Mouse (Mus musculus): ENCODE data around the gene Slc25a20. TPM values are rescaled to one million over a fixed set of nuclear protein-coding genes. Genes with fewer than 3 reads are reported as not detected.
A peak's percentile ranks its signal among the peaks of the same experiment; 100 is the strongest.

Gene Slc25a20
- polyA plus RNA-seq, 1 experiment, result 35.7 TPM

- Histone ChIP-seq H3K27me3 (ENCODE audit: control insufficient read depth, insufficient read depth, low read length, poor library complexity, severe bottlenecking) (no peaks in the 10 kb centered on the region), H3K4me1 (ENCODE audit: control insufficient read depth, insufficient read depth, low read length) (no peaks in the 10 kb centered on the region), H3K4me3 (ENCODE audit: low read depth, low read length) (no peak overlapping the region), H3K27ac (ENCODE audit: insufficient read depth, low read length) (no peak overlapping the region), H3K9ac (ENCODE audit: low read depth, poor library complexity, severe bottlenecking) (no peak overlapping the region), H3K36me3 (ENCODE audit: control insufficient read depth, insufficient read depth, low read length, poor library complexity, severe bottlenecking) (peaks cover 4% of the 10 kb centered on the region), H3K9me3 (replicated peaks; ENCODE audit: control insufficient read depth, insufficient read depth, low read length, poor library complexity, severe bottlenecking) (peaks cover 5% of the 10 kb centered on the region; the same call in 1 of the 2 replicates)
- TF ChIP-seq CTCF (IDR thresholded peaks at IDR 0.05; ENCODE audit: low read depth, low read length), result peak; percentile 16
- TF ChIP-seq EP300 (IDR thresholded peaks at IDR 0.05; ENCODE audit: insufficient read depth, low read depth, low read length), result no peak
- no peak for TF ChIP-seq POLR2A (IDR thresholded peaks at IDR 0.05; ENCODE audit: insufficient read depth, low read length)
Measured at GRCm38 (mm10) chr9:108669875-108670274, 8.0 kb downstream of the Slc25a20 start.

GRCm38 (mm10) chr9:108673151-108673550 is 11.3 kb downstream of the Slc25a20 start:
- H3K36me3 ChIP-seq (ENCODE audit: control insufficient read depth, insufficient read depth, low read length, poor library complexity, severe bottlenecking), result peaks cover 10% of the 10 kb centered on the region
- H3K9ac ChIP-seq (ENCODE audit: low read depth, poor library complexity, severe bottlenecking), result no peak overlapping the region
- H3K27me3 ChIP-seq (ENCODE audit: control insufficient read depth, insufficient read depth, low read length, poor library complexity, severe bottlenecking), result no peaks in the 10 kb centered on the region
- TF ChIP-seq POLR2A (IDR thresholded peaks at IDR 0.05; ENCODE audit: insufficient read depth, low read length) (no peak), CTCF (IDR thresholded peaks at IDR 0.05; ENCODE audit: low read depth, low read length) (peak; percentile 45), EP300 (IDR thresholded peaks at IDR 0.05; ENCODE audit: insufficient read depth, low read depth, low read length) (no peak)
- no peak overlapping the region for H3K4me3 ChIP-seq (ENCODE audit: low read depth, low read length)
- no peaks in the 10 kb centered on the region for H3K4me1 ChIP-seq (ENCODE audit: control insufficient read depth, insufficient read depth, low read length)
- H3K27ac ChIP-seq (ENCODE audit: insufficient read depth, low read length), result no peak overlapping the region
- H3K9me3 ChIP-seq (replicated peaks; ENCODE audit: control insufficient read depth, insufficient read depth, low read length, poor library complexity, severe bottlenecking), result peaks cover 5% of the 10 kb centered on the region; the same call in 1 of the 2 replicates

- Histone ChIP-seq H3K27me3 (ENCODE audit: control insufficient read depth, insufficient read depth, low read length, poor library complexity, severe bottlenecking) (no peaks in the 10 kb centered on the region), H3K4me1 (ENCODE audit: control insufficient read depth, insufficient read depth, low read length) (no peaks in the 10 kb centered on the region), H3K4me3 (ENCODE audit: low read depth, low read length) (no peak overlapping the region), H3K36me3 (ENCODE audit: control insufficient read depth, insufficient read depth, low read length, poor library complexity, severe bottlenecking) (peaks cover 19% of the 10 kb centered on the region), H3K9me3 (replicated peaks; ENCODE audit: control insufficient read depth, insufficient read depth, low read length, poor library complexity, severe bottlenecking) (no peaks in the 10 kb centered on the region), H3K9ac (ENCODE audit: low read depth, poor library complexity, severe bottlenecking) (no peak overlapping the region), H3K27ac (ENCODE audit: insufficient read depth, low read length) (no peak overlapping the region)
- no peak for TF ChIP-seq POLR2A (IDR thresholded peaks at IDR 0.05; ENCODE audit: insufficient read depth, low read length)
- no peak for TF ChIP-seq EP300 (IDR thresholded peaks at IDR 0.05; ENCODE audit: insufficient read depth, low read depth, low read length)
- TF ChIP-seq CTCF (IDR thresholded peaks at IDR 0.05; ENCODE audit: low read depth, low read length), result no peak
Measured at GRCm38 (mm10) chr9:108680026-108680425, 18.1 kb downstream of the Slc25a20 start.

GRCm38 (mm10) chr9:108686475-108686887 is 24.6 kb downstream of the Slc25a20 start:
- Histone ChIP-seq H3K27ac (ENCODE audit: insufficient read depth, low read length) (no peak overlapping the region), H3K4me1 (ENCODE audit: control insufficient read depth, insufficient read depth, low read length) (no peaks in the 10 kb centered on the region), H3K27me3 (ENCODE audit: control insufficient read depth, insufficient read depth, low read length, poor library complexity, severe bottlenecking) (no peaks in the 10 kb centered on the region), H3K4me3 (ENCODE audit: low read depth, low read length) (no peak overlapping the region), H3K9me3 (replicated peaks; ENCODE audit: control insufficient read depth, insufficient read depth, low read length, poor library complexity, severe bottlenecking) (no peaks in the 10 kb centered on the region), H3K9ac (ENCODE audit: low read depth, poor library complexity, severe bottlenecking) (no peak overlapping the region), H3K36me3 (ENCODE audit: control insufficient read depth, insufficient read depth, low read length, poor library complexity, severe bottlenecking) (peaks cover 6% of the 10 kb centered on the region)
- no peak for TF ChIP-seq EP300 (IDR thresholded peaks at IDR 0.05; ENCODE audit: insufficient read depth, low read depth, low read length)
- TF ChIP-seq POLR2A (IDR thresholded peaks at IDR 0.05; ENCODE audit: insufficient read depth, low read length), result no peak
- no peak for TF ChIP-seq CTCF (IDR thresholded peaks at IDR 0.05; ENCODE audit: low read depth, low read length)

GRCm38 (mm10) chr9:108687181-108687580 is 25.3 kb downstream of the Slc25a20 start:
- Histone ChIP-seq H3K9ac (ENCODE audit: low read depth, poor library complexity, severe bottlenecking) (no peak overlapping the region), H3K27me3 (ENCODE audit: control insufficient read depth, insufficient read depth, low read length, poor library complexity, severe bottlenecking) (no peaks in the 10 kb centered on the region), H3K4me1 (ENCODE audit: control insufficient read depth, insufficient read depth, low read length) (no peaks in the 10 kb centered on the region), H3K36me3 (ENCODE audit: control insufficient read depth, insufficient read depth, low read length, poor library complexity, severe bottlenecking) (peaks cover 6% of the 10 kb centered on the region), H3K4me3 (ENCODE audit: low read depth, low read length) (no peak overlapping the region), H3K9me3 (replicated peaks; ENCODE audit: control insufficient read depth, insufficient read depth, low read length, poor library complexity, severe bottlenecking) (no peaks in the 10 kb centered on the region), H3K27ac (ENCODE audit: insufficient read depth, low read length) (no peak overlapping the region)
- no peak for TF ChIP-seq POLR2A (IDR thresholded peaks at IDR 0.05; ENCODE audit: insufficient read depth, low read length)
- no peak for TF ChIP-seq EP300 (IDR thresholded peaks at IDR 0.05; ENCODE audit: insufficient read depth, low read depth, low read length)
- no peak for TF ChIP-seq CTCF (IDR thresholded peaks at IDR 0.05; ENCODE audit: low read depth, low read length)

GRCm38 (mm10) chr9:108687686-108688085 is 25.8 kb downstream of the Slc25a20 start:
- H3K4me3 ChIP-seq (ENCODE audit: low read depth, low read length), result no peak overlapping the region
- no peaks in the 10 kb centered on the region for H3K4me1 ChIP-seq (ENCODE audit: control insufficient read depth, insufficient read depth, low read length)
- H3K27me3 ChIP-seq (ENCODE audit: control insufficient read depth, insufficient read depth, low read length, poor library complexity, severe bottlenecking), result no peaks in the 10 kb centered on the region
- TF ChIP-seq EP300 (IDR thresholded peaks at IDR 0.05; ENCODE audit: insufficient read depth, low read depth, low read length) (no peak), CTCF (IDR thresholded peaks at IDR 0.05; ENCODE audit: low read depth, low read length) (no peak), POLR2A (IDR thresholded peaks at IDR 0.05; ENCODE audit: insufficient read depth, low read length) (no peak)
- H3K36me3 ChIP-seq (ENCODE audit: control insufficient read depth, insufficient read depth, low read length, poor library complexity, severe bottlenecking), result peaks cover 3% of the 10 kb centered on the region
- H3K27ac ChIP-seq (ENCODE audit: insufficient read depth, low read length), result no peak overlapping the region
- H3K9ac ChIP-seq (ENCODE audit: low read depth, poor library complexity, severe bottlenecking), result no peak overlapping the region
- H3K9me3 ChIP-seq (replicated peaks; ENCODE audit: control insufficient read depth, insufficient read depth, low read length, poor library complexity, severe bottlenecking), result no peaks in the 10 kb centered on the region
